Mouse (Mus musculus) fibroblast of lung, adult 2 months (primary cell): ENCODE results near the gene Suclg1.

Experiments
- DNase-seq: peaks from one replicate; pipeline ENCODE4 v3.0.0-alpha.2; 2011; ENCODE audit warnings: low read depth

Suclg1 gene

DNA sequence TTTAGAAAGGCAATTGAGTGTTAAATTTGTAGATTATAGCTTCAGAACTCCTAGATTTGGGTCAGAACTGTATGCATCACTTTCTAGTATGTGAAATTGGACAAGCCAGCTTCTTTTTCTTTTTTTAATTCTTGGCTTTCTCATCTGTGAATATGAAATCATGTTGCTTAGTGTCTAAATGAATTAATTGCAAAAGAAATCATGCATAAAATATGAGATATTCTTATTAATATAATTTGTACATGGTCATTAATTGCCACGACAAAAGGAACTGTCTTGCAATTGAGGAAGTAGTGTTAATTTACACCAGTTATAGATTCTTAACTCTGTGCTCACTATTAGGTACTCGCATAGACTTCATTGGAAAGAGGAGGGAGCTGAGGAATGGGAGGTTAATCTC, 74.1 kb downstream of the Suclg1 start:
- DNase-seq: no peak
